Mouse (Mus musculus) layer of hippocampus, postnatal 25 days (tissue): Measurements from ENCODE around the gene Pygb. TPM values are rescaled to one million over a fixed set of nuclear protein-coding genes. Genes with fewer than 3 reads are reported as not detected.

Experiments
- DNase-seq, 2 experiments: peaks; one replicate each; pipeline ENCODE4 v3.0.0; 2022; ENCODE audit warnings: mixed read lengths in 2 of 2, low spot score in 1 of 2; ENCODE audit errors: extremely low spot score in 1 of 2
- total RNA-seq, 2 experiments: library from RNA; stranded (reverse); gene quantifications; 2 replicates each; pipeline ENCODE4 v1.2.3; 2021

Gene Pygb
- total RNA-seq, 2 experiments from 2014 or later = 172 to 203 TPM

DNA sequence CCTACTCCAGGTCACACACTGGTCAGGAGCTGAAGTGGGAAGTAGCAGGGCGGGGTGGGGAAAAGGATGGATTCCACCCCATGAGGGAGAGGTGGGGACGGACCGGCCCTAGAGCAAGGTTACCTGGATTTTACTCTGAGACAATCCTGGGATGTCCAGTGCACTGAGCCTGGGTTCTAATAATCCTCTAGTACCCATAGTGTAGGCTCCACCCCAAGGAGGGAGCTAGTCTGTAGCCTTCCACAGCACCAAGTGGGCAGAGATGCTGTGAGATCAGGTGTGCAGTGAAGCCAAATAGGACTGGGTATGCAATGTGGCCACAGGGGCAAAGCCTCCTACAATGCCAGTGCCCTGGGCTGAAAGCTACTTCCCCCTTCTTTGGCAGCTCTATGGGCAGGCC, 51.2 kb downstream of the Pygb start:
- no peak for DNase-seq

- no peak for DNase-seq
Measured at GRCm38 (mm10) chr2:150839686-150840471, 53.3 kb downstream of the Pygb start.

DNA sequence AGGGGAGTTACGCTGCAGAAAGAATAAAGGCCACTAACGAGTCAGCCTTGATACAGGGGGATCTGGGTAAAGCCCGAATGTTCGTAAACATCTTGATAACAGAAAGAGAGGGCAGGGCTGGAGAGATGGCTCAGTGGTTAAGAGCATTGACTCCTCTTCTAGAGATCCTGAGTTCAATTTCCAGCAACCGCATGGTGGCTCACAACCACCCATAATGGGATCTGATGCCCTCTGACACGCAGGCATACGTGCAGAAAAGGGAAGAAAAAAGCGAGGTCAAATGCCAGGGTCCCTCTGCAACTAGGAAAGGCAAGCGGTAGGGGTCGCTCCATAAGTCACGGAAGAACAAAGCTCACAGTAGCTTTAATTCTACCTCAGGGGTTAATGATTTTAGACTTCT, 54.6 kb downstream of the Pygb start:
- peak in 1 of 2 experiments; percentile 2 for DNase-seq

DNA sequence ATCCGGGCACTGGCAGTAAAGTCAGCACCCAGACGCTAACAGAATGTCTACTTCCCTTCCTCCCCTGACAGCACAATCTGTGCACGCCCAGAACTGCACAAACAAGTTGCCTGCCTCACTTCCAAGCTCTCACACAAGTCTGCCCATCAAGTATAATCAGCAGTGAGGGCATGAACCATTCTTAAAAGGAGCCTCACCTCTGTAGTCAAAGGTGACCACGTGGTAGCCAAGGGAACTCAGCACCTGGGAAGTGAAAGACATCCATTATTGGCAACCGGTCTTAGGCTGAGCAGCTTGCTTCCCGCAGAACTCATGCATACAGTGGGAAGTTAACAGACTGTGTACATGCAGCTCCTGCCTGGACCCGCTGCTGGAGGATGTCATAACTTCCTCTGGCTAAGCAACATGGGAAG, 55.5 kb downstream of the Pygb start:
- peak in 1 of 2 experiments; percentile 34 for DNase-seq

DNA sequence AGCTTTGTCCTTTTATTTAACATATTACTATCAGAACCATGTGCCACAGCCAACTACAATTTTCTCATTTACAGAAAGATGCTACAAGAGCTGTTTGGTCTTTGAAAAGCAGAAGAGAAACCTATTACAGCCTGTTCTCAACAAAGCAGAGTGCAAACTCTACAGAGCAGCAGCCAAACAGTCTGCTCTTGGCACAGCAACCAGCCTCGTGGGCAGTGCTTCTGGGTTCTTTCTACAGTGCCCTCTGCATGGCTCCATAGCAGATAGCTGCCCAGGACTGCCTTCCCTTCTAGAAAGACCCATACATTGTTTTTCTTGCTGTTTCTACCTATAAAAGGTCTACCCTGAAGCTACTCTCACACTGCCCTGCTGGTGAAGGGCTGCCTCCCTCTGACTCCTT, 58.3 kb downstream of the Pygb start:
- DNase-seq = peak in 1 of 2 experiments; percentile 42

GRCm38 (mm10) chr2:150847436-150847995, 61.0 kb downstream of the Pygb start:
- DNase-seq = no peak

- DNase-seq = no peak
Measured at GRCm38 (mm10) chr2:150851251-150851650, 64.7 kb downstream of the Pygb start.

GRCm38 (mm10) chr2:150855186-150855585, 68.7 kb downstream of the Pygb start:
- no peak for DNase-seq

DNA sequence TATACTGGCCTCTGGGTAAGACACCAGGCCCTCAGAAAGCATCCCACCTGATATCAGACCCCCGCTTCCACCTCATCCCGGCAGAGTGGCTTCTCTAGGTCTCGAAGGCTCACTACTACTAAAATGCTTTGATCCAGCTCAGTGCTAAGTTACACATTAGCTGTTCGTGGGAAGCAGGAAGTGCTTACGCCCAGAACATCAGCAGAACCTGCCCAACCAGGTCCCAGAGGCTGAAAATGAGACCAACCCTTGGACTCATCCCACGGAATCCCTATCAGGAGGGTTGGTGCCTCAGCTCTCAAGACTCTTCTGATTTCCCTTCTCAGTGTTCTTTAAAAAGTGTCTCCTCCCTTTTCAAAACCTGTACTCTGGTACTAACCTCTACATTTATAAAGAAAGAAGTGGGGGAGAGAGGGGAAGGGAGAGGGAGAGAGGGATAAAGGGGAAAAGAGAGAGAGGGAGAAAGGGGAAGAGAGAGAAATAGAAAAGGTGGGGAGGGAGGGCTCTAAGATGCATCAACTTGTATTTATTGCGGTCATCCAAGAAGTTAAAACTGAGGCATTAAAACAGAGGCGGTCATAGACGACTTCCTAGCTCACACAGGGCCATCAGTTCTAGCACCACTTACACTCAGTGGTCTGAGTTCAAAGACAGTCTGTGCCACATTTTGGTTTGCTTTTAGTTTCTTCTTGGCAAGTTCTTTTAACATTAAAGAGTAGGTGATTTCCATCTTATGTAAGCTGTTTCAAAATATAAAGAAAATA, 72.4 kb downstream of the Pygb start:
- no peak for DNase-seq

DNA sequence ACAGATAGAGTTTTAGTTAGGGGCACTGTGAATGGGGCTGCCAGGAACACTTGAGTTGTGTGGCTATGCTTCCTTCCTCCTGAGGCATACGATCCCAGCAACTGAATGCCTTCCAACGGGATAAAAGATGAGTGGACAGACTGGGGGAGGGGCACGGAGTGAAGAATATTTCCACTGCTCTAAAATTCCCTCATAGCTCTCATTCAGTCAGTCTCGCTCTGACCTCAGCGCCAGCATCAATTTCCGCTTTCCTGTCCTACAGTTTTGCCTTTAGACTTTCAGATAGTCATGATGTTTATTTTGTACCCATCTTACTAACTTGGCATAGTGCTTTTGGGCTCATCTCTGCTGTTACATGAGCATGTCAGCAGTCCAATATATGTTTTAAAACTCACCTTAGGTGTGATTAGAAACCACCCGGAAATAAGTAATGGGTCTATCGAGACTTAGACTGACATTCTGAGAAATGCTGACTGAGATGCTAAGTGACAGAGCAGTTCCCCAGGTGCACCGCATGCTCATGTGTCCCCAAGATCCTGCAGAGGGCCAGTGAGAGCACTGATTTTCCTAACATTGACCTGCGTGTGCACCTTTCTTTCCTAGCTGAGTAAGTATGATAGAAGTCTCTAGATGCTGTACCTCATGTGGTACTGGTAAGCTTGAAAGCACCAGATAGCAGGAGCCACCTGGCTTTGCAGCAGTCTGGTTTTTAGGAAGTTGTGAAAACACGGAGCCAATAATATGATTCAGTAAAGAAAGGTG, 73.4 kb downstream of the Pygb start:
- DNase-seq = no peak

DNA sequence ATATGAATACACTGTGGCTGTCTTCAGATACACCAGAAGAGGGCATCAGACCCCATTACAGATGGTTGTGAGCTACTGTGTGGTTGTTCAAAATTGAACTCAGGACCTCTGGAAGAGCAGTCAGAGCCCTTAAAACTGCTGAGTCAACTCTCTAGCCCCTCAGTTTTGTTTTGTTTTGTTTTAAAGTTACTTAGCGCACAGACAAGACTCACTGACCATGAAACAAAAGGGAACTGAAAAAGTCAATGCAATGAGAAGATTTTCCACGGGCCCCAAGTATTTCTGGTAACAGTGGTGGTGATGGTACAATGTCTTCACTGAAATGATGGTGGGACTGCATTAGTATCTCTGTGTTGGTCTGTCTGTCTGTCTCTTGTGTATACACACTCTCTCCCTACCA, 74.6 kb downstream of the Pygb start:
- no peak for DNase-seq

GRCm38 (mm10) chr2:150867021-150867420, 80.5 kb downstream of the Pygb start:
- no peak for DNase-seq

DNA sequence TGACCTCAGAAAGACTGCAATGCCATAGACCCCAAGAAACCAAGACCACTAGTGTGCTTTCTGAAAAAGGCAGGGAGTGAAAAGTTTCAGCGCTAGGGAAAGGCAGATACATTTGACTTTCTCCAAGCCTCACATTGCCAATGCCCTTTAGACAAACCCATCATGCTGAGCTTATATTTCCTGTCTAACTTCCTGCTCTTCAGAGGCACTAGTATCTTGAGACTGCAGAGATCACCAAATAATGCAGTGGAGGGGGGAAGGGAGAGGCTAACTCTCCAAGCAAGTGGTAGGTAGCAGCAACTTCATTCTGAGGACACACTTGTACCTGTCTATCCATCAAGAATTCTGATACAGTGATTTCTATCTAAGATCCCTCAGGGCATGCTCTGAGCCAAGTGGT, 82.9 kb downstream of the Pygb start:
- DNase-seq = no peak

DNA sequence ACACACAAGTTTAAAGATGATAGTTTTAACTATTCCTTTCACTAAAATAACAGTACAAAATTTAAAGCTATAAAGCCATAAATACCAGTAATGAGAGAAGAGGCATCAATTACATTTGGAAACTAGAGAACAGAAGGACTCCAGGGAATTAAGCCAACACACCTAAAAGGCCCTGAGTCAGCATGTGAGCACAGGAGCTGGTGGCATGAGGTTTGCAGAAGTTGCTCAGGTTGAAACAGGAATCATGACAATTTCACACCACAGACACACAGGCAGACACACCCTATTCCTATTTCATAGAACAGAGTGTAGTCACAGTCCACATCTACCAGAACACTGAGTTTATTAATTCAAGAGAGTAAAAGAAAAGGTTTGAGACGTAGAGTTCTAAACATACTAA, 88.0 kb downstream of the Pygb start:
- no peak for DNase-seq

- DNase-seq = no peak
Measured at GRCm38 (mm10) chr2:150875226-150875625, 88.7 kb downstream of the Pygb start.

GRCm38 (mm10) chr2:150877561-150877960, 91.0 kb downstream of the Pygb start:
- DNase-seq = no peak

Other genes with a start within 250 kb of the Pygb start
- under 1 TPM in 1 of 2 experiments, not detected in 1; 0.27 TPM for gene Cst7, start 216.3 kb upstream of the Pygb start, total RNA-seq
- 10 to 100 TPM; 52.4 to 58.0 TPM for gene Apmap, start 178.2 kb upstream of the Pygb start, total RNA-seq
- gene Acss1, start 118.2 kb upstream of the Pygb start, total RNA-seq = 10 to 100 TPM; 22.9 to 32.2 TPM
- under 1 TPM in 1 of 2 experiments, not detected in 1; 0.07 TPM for gene Vsx1, start 97.4 kb upstream of the Pygb start, total RNA-seq
- gene Entpd6, start 37.7 kb upstream of the Pygb start, total RNA-seq = 10 to 100 TPM; 65.9 to 70.6 TPM
- gene Abhd12, start 118.0 kb downstream of the Pygb start, total RNA-seq = 100 to 1,000 TPM; 296 to 326 TPM
- gene Gins1, start 118.7 kb downstream of the Pygb start, total RNA-seq = 1 to 10 TPM; 2.7 to 2.9 TPM